Mouse (Mus musculus): ENCODE data around the gene Mrpl18. TPM values are rescaled to one million over a fixed set of nuclear protein-coding genes. Genes with fewer than 3 reads are reported as not detected.
"Not testable (repeated sequence)": the region's sequence is repeated elsewhere in the genome, so short reads cannot be mapped to it uniquely, and the experiment has no call there.

Gene Mrpl18
- polyA plus RNA-seq, 1 experiment from 2014 or later = 81.0 TPM

GRCm38 (mm10) chr17:12937412-12937970 lies 21.3 kb upstream of the Mrpl18 start:
- Histone ChIP-seq H3K27ac (ENCODE audit: low read depth) (peak overlapping the region; percentile 71), H3K9me3 (ENCODE audit: low read length) (no peaks in the 10 kb centered on the region), H3K27me3 (ENCODE audit: insufficient read depth, low read length) (no peaks in the 10 kb centered on the region), H3K4me2 (ENCODE audit: low read depth, low read length) (no peak overlapping the region), H3K4me1 (ENCODE audit: insufficient read depth) (peaks cover 8% of the 10 kb centered on the region), H3K9ac (replicated peaks) (no peak overlapping the region), H3K4me3 (ENCODE audit: low read depth, low read length) (no peak overlapping the region), H3K36me3 (replicated peaks; ENCODE audit: insufficient read depth, low read length) (no peaks in the 10 kb centered on the region)
- ATAC-seq (peak; percentile 64), DNase-seq (peak; percentile 40)
- TF ChIP-seq CTCF (IDR thresholded peaks at IDR 0.05; ENCODE audit: low read depth) (no peak), EP300 (IDR thresholded peaks at IDR 0.05; ENCODE audit: low read depth) (no peak)
- WGBS (ENCODE audit: insufficient replicate concordance) = 67% methylated on average over 2 of the region's 2 CpGs

GRCm38 (mm10) chr17:12935719-12936118 lies 19.6 kb upstream of the Mrpl18 start:
- ATAC-seq = peak; percentile 69

GRCm38 (mm10) chr17:12931576-12931975 lies 15.4 kb upstream of the Mrpl18 start:
- not testable (repeated sequence) for H3K4me2 ChIP-seq (ENCODE audit: low read depth, low read length); DNase-seq; H3K4me1 ChIP-seq (ENCODE audit: insufficient read depth); ATAC-seq; H3K9me3 ChIP-seq (ENCODE audit: low read length); H3K9ac ChIP-seq (replicated peaks); H3K27me3 ChIP-seq (ENCODE audit: insufficient read depth, low read length); H3K36me3 ChIP-seq (replicated peaks; ENCODE audit: insufficient read depth, low read length); H3K4me3 ChIP-seq (ENCODE audit: low read depth, low read length); H3K27ac ChIP-seq (ENCODE audit: low read depth)
- 86% methylated on average over 5 of the region's 5 CpGs for WGBS (ENCODE audit: insufficient replicate concordance)

More at GRCm38 (mm10) chr17:12935719-12936118, 19.6 kb upstream of the Mrpl18 start:
- Histone ChIP-seq H3K27ac (ENCODE audit: low read depth) (peak overlapping the region; percentile 71), H3K27me3 (ENCODE audit: insufficient read depth, low read length) (no peaks in the 10 kb centered on the region), H3K4me1 (ENCODE audit: insufficient read depth) (peaks cover 3% of the 10 kb centered on the region; the same call in 1 of the 2 replicates), H3K4me2 (ENCODE audit: low read depth, low read length) (no peak overlapping the region), H3K9me3 (ENCODE audit: low read length) (no peaks in the 10 kb centered on the region), H3K4me3 (ENCODE audit: low read depth, low read length) (no peak overlapping the region), H3K9ac (replicated peaks) (no peak overlapping the region), H3K36me3 (replicated peaks; ENCODE audit: insufficient read depth, low read length) (no peaks in the 10 kb centered on the region)
- TF ChIP-seq CTCF (IDR thresholded peaks at IDR 0.05; ENCODE audit: low read depth) (no peak), EP300 (IDR thresholded peaks at IDR 0.05; ENCODE audit: low read depth) (peak; percentile 72; the same call in 1 of the 2 replicates)
- DNase-seq = no peak
- 40% methylated on average over 4 of the region's 4 CpGs for WGBS (ENCODE audit: insufficient replicate concordance)

GRCm38 (mm10) chr17:12925703-12926180 lies 9.6 kb upstream of the Mrpl18 start:
- DNase-seq = no peak
- Histone ChIP-seq H3K4me2 (ENCODE audit: low read depth, low read length) (no peak overlapping the region), H3K9ac (replicated peaks) (no peak overlapping the region), H3K4me1 (ENCODE audit: insufficient read depth) (no peaks in the 10 kb centered on the region; the same call in 1 of the 2 replicates), H3K4me3 (ENCODE audit: low read depth, low read length) (no peak overlapping the region), H3K27me3 (ENCODE audit: insufficient read depth, low read length) (no peaks in the 10 kb centered on the region), H3K9me3 (ENCODE audit: low read length) (no peaks in the 10 kb centered on the region), H3K36me3 (replicated peaks; ENCODE audit: insufficient read depth, low read length) (peaks cover 47% of the 10 kb centered on the region), H3K27ac (ENCODE audit: low read depth) (peak overlapping the region; percentile 82)
- TF ChIP-seq EP300 (IDR thresholded peaks at IDR 0.05; ENCODE audit: low read depth) (no peak), CTCF (IDR thresholded peaks at IDR 0.05; ENCODE audit: low read depth) (no peak)
- ATAC-seq = no peak
- WGBS (ENCODE audit: insufficient replicate concordance) = 86% methylated on average over 8 of the region's 8 CpGs

- peak overlapping the region; percentile 82 for H3K27ac ChIP-seq (ENCODE audit: low read depth)
- H3K4me1 ChIP-seq (ENCODE audit: insufficient read depth) = no peaks in the 10 kb centered on the region; the same call in 1 of the 2 replicates
- DNase-seq = peak; percentile 53
- H3K9ac ChIP-seq (replicated peaks) = no peak overlapping the region
- H3K27me3 ChIP-seq (ENCODE audit: insufficient read depth, low read length) = no peaks in the 10 kb centered on the region
- peak; percentile 91 for ATAC-seq
- H3K4me3 ChIP-seq (ENCODE audit: low read depth, low read length) = no peak overlapping the region
- H3K36me3 ChIP-seq (replicated peaks; ENCODE audit: insufficient read depth, low read length) = peaks cover 54% of the 10 kb centered on the region
- WGBS (ENCODE audit: insufficient replicate concordance) = 61% methylated on average over 3 of the region's 3 CpGs
- H3K4me2 ChIP-seq (ENCODE audit: low read depth, low read length) = no peak overlapping the region
- TF ChIP-seq CTCF (IDR thresholded peaks at IDR 0.05; ENCODE audit: low read depth) = no peak
- TF ChIP-seq EP300 (IDR thresholded peaks at IDR 0.05; ENCODE audit: low read depth) = peak; percentile 82
- no peaks in the 10 kb centered on the region for H3K9me3 ChIP-seq (ENCODE audit: low read length)
These were observed 8.9 kb upstream of the Mrpl18 start for GRCm38 (mm10) chr17:12925001-12925400.

- H3K4me2 ChIP-seq (ENCODE audit: low read depth, low read length) = no peak overlapping the region
- 82% methylated on average over 1 of the region's 1 CpGs for WGBS (ENCODE audit: insufficient replicate concordance)
These were observed 4.9 kb upstream of the Mrpl18 start for GRCm38 (mm10) chr17:12921073-12921472.

More at GRCm38 (mm10) chr17:12921073-12921472, 4.9 kb upstream of the Mrpl18 start:
- no peaks in the 10 kb centered on the region for H3K27me3 ChIP-seq (ENCODE audit: insufficient read depth, low read length)
- DNase-seq = no peak
- no peaks in the 10 kb centered on the region for H3K9me3 ChIP-seq (ENCODE audit: low read length)
- no peak overlapping the region for H3K4me3 ChIP-seq (ENCODE audit: low read depth, low read length)
- H3K4me1 ChIP-seq (ENCODE audit: insufficient read depth) = peaks cover 4% of the 10 kb centered on the region; the same call in 1 of the 2 replicates
- no peak overlapping the region for H3K27ac ChIP-seq (ENCODE audit: low read depth)
- TF ChIP-seq CTCF (IDR thresholded peaks at IDR 0.05; ENCODE audit: low read depth) = no peak
- no peak for TF ChIP-seq EP300 (IDR thresholded peaks at IDR 0.05; ENCODE audit: low read depth)
- no peak for ATAC-seq
- peaks cover 69% of the 10 kb centered on the region for H3K36me3 ChIP-seq (replicated peaks; ENCODE audit: insufficient read depth, low read length)
- no peak overlapping the region for H3K9ac ChIP-seq (replicated peaks)
